Mouse (Mus musculus): ENCODE measurements around the gene Cenpx.

Gene Cenpx

DNA sequence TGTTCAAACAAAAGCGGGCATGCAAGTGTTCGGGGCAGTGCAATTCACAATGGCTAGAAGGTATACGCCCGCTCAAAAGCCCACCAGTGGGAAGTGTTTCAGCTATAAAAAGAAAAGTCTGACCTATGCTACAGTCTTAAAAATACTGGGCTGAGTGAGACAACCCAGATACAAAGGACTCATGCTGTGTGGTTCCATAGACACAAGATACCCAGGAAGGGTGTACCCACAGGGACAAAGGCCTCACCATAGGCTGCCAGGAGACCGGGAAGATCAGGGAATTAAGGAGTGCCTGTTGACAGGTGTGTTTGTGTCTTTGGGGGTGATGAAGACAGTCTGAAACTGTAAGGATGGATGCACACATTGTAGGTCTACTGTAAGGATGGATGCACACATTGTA is 49.8 kb downstream of the Cenpx start:
- DNase-seq (ENCODE audit: extremely low read depth, insufficient read length, low spot score): no peak

DNA sequence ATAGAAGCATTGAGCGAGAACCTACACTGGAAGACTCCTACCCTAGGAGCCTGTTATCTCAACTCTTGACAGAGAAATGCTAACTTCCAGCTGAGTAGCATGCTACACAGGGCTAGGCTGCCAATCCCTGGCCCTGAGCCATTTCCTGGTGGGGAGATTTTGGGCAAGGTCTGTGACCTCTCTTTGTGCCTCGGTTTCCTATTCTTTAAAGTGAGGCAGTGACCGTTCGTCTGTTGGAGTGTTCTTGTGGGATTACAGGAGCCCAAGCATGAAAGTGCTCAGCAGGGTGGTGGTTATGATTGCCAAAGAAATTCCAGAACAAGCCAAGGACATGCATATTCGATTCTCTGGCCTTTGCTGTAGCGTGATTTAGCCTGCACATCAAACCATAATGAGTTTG is 50.8 kb downstream of the Cenpx start:
- DNase-seq (ENCODE audit: extremely low read depth, insufficient read length, low spot score): no peak

DNA sequence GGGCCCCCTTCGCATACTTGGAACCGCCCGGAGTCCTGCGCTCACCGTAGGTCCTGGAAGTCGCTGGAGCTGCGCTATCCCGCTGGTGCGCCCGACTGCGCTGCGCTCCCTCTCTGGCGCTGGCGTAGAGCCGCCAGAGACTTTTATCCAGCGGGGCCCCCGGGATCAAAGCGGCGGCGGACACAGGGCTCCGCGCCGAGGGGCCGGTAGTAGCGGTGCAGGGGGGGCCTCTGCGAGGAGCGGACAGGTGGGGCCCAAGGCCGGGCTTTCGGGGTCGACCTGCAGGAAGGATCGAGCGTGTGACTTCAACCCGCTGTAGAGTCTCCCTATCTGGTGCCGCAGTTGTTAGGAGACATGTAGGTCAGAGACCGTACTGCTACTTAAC is 52.5 kb downstream of the Cenpx start, which contains the start of gene Notum:
Notum (minus strand) TSS at position 100 of the 385 bp plus-strand sequence.
- DNase-seq (ENCODE audit: extremely low read depth, insufficient read length, low spot score): no peak
